Mouse (Mus musculus): ENCODE measurements at regions not wholly inside any gene's neighbourhood (a gene's known extent, or its start where the extent isn't known, plus 50 kb on each side); places are given as distances from the start of the nearest gene placed in this dataset.
"Not testable (repeated sequence)": the region's sequence is repeated elsewhere in the genome, so short reads cannot be mapped to it uniquely, and the experiment has no call there.

GRCm38 (mm10) chr9:14058592-14059227 is 216.2 kb upstream of the Sesn3 start:
- no peaks in the 10 kb centered on the region for H3K27me3 ChIP-seq (ENCODE audit: control insufficient read depth, insufficient read depth, low read length)
- no peaks in the 10 kb centered on the region for H3K4me1 ChIP-seq (replicated peaks; ENCODE audit: control insufficient read depth, insufficient read depth, low read length)
- no peak overlapping the region for H3K27ac ChIP-seq (ENCODE audit: low read depth, low read length)
- 35% methylated on average over 5 of the region's 5 CpGs for WGBS
- no peak overlapping the region for H3K4me2 ChIP-seq (replicated peaks; ENCODE audit: low read depth, low read length)
- no peaks in the 10 kb centered on the region for H3K9me3 ChIP-seq (ENCODE audit: control insufficient read depth, low read length)
- ATAC-seq (ENCODE audit: low FRiP score) (no peak), DNase-seq (ENCODE audit: low spot score) (no peak)
- H3K4me3 ChIP-seq (ENCODE audit: low read depth, low read length): no peak overlapping the region
- H3K36me3 ChIP-seq (ENCODE audit: control insufficient read depth, insufficient read depth, low read length): no peaks in the 10 kb centered on the region
- no peak overlapping the region for H3K9ac ChIP-seq (ENCODE audit: low read depth, low read length)

GRCm38 (mm10) chr9:14059228-14059779 is 215.6 kb upstream of the Sesn3 start:
- no peak for ATAC-seq (ENCODE audit: low FRiP score)
- no peaks in the 10 kb centered on the region for H3K36me3 ChIP-seq (ENCODE audit: control insufficient read depth, insufficient read depth, low read length)
- no peaks in the 10 kb centered on the region for H3K27me3 ChIP-seq (ENCODE audit: control insufficient read depth, insufficient read depth, low read length)
- WGBS: 69% methylated on average over 7 of the region's 7 CpGs
- no peaks in the 10 kb centered on the region for H3K9me3 ChIP-seq (ENCODE audit: control insufficient read depth, low read length)
- H3K4me1 ChIP-seq (replicated peaks; ENCODE audit: control insufficient read depth, insufficient read depth, low read length): no peaks in the 10 kb centered on the region
- H3K9ac ChIP-seq (ENCODE audit: low read depth, low read length): no peak overlapping the region
- no peak overlapping the region for H3K4me2 ChIP-seq (replicated peaks; ENCODE audit: low read depth, low read length)
- no peak overlapping the region for H3K4me3 ChIP-seq (ENCODE audit: low read depth, low read length)
- H3K27ac ChIP-seq (ENCODE audit: low read depth, low read length): no peak overlapping the region
- no peak for DNase-seq (ENCODE audit: low spot score)

GRCm38 (mm10) chr9:14060257-14060656 is 214.6 kb upstream of the Sesn3 start:
- WGBS: 96% methylated on average over 2 of the region's 2 CpGs

GRCm38 (mm10) chr9:14061389-14061788 is 213.5 kb upstream of the Sesn3 start:
- DNase-seq (ENCODE audit: low spot score) (no peak), ATAC-seq (ENCODE audit: low FRiP score) (no peak)
- Histone ChIP-seq H3K9me3 (ENCODE audit: control insufficient read depth, low read length) (no peaks in the 10 kb centered on the region), H3K4me2 (replicated peaks; ENCODE audit: low read depth, low read length) (no peak overlapping the region), H3K4me1 (replicated peaks; ENCODE audit: control insufficient read depth, insufficient read depth, low read length) (no peaks in the 10 kb centered on the region), H3K27ac (ENCODE audit: low read depth, low read length) (no peak overlapping the region), H3K27me3 (ENCODE audit: control insufficient read depth, insufficient read depth, low read length) (no peaks in the 10 kb centered on the region), H3K9ac (ENCODE audit: low read depth, low read length) (no peak overlapping the region), H3K36me3 (ENCODE audit: control insufficient read depth, insufficient read depth, low read length) (no peaks in the 10 kb centered on the region), H3K4me3 (ENCODE audit: low read depth, low read length) (no peak overlapping the region)
- WGBS: 80% methylated on average over 5 of the region's 5 CpGs

More at GRCm38 (mm10) chr9:14060257-14060656, 214.6 kb upstream of the Sesn3 start:
- Histone ChIP-seq H3K27me3 (ENCODE audit: control insufficient read depth, insufficient read depth, low read length) (no peaks in the 10 kb centered on the region), H3K36me3 (ENCODE audit: control insufficient read depth, insufficient read depth, low read length) (no peaks in the 10 kb centered on the region), H3K4me3 (ENCODE audit: low read depth, low read length) (no peak overlapping the region), H3K9ac (ENCODE audit: low read depth, low read length) (no peak overlapping the region), H3K9me3 (ENCODE audit: control insufficient read depth, low read length) (no peaks in the 10 kb centered on the region), H3K4me1 (replicated peaks; ENCODE audit: control insufficient read depth, insufficient read depth, low read length) (no peaks in the 10 kb centered on the region), H3K27ac (ENCODE audit: low read depth, low read length) (no peak overlapping the region), H3K4me2 (replicated peaks; ENCODE audit: low read depth, low read length) (no peak overlapping the region)
- DNase-seq (ENCODE audit: low spot score) (no peak), ATAC-seq (ENCODE audit: low FRiP score) (no peak)

GRCm38 (mm10) chr9:14061840-14062239 is 213.0 kb upstream of the Sesn3 start:
- no peak for ATAC-seq (ENCODE audit: low FRiP score)
- 85% methylated on average over 9 of the region's 9 CpGs for WGBS

GRCm38 (mm10) chr9:14062706-14063105 is 212.2 kb upstream of the Sesn3 start:
- Histone ChIP-seq H3K4me3 (ENCODE audit: low read depth, low read length) (no peak overlapping the region), H3K36me3 (ENCODE audit: control insufficient read depth, insufficient read depth, low read length) (no peaks in the 10 kb centered on the region), H3K4me2 (replicated peaks; ENCODE audit: low read depth, low read length) (no peak overlapping the region), H3K9ac (ENCODE audit: low read depth, low read length) (no peak overlapping the region), H3K27me3 (ENCODE audit: control insufficient read depth, insufficient read depth, low read length) (no peaks in the 10 kb centered on the region), H3K4me1 (replicated peaks; ENCODE audit: control insufficient read depth, insufficient read depth, low read length) (no peaks in the 10 kb centered on the region), H3K27ac (ENCODE audit: low read depth, low read length) (no peak overlapping the region), H3K9me3 (ENCODE audit: control insufficient read depth, low read length) (no peaks in the 10 kb centered on the region)
- ATAC-seq (ENCODE audit: low FRiP score) (no peak), DNase-seq (ENCODE audit: low spot score) (no peak)
- 92% methylated on average over 1 of the region's 1 CpGs for WGBS

More at GRCm38 (mm10) chr9:14061840-14062239, 213.0 kb upstream of the Sesn3 start:
- Histone ChIP-seq H3K27ac (ENCODE audit: low read depth, low read length) (no peak overlapping the region), H3K27me3 (ENCODE audit: control insufficient read depth, insufficient read depth, low read length) (no peaks in the 10 kb centered on the region), H3K4me1 (replicated peaks; ENCODE audit: control insufficient read depth, insufficient read depth, low read length) (no peaks in the 10 kb centered on the region), H3K4me3 (ENCODE audit: low read depth, low read length) (no peak overlapping the region), H3K4me2 (replicated peaks; ENCODE audit: low read depth, low read length) (no peak overlapping the region), H3K36me3 (ENCODE audit: control insufficient read depth, insufficient read depth, low read length) (no peaks in the 10 kb centered on the region), H3K9me3 (ENCODE audit: control insufficient read depth, low read length) (no peaks in the 10 kb centered on the region), H3K9ac (ENCODE audit: low read depth, low read length) (no peak overlapping the region)
- no peak for DNase-seq (ENCODE audit: low spot score)

- not testable (repeated sequence) for H3K4me3 ChIP-seq (ENCODE audit: low read depth, low read length); H3K4me1 ChIP-seq (replicated peaks; ENCODE audit: control insufficient read depth, insufficient read depth, low read length); H3K4me2 ChIP-seq (replicated peaks; ENCODE audit: low read depth, low read length); DNase-seq (ENCODE audit: low spot score); H3K9ac ChIP-seq (ENCODE audit: low read depth, low read length); ATAC-seq (ENCODE audit: low FRiP score); H3K27ac ChIP-seq (ENCODE audit: low read depth, low read length); H3K36me3 ChIP-seq (ENCODE audit: control insufficient read depth, insufficient read depth, low read length); H3K27me3 ChIP-seq (ENCODE audit: control insufficient read depth, insufficient read depth, low read length); H3K9me3 ChIP-seq (ENCODE audit: control insufficient read depth, low read length)
- 94% methylated on average over 7 of the region's 7 CpGs for WGBS
Observed at GRCm38 (mm10) chr9:14066741-14067140, 208.1 kb upstream of the Sesn3 start.

GRCm38 (mm10) chr9:14069076-14069475 is 205.8 kb upstream of the Sesn3 start:
- no peak for DNase-seq (ENCODE audit: low spot score)
- Histone ChIP-seq H3K36me3 (ENCODE audit: control insufficient read depth, insufficient read depth, low read length) (no peaks in the 10 kb centered on the region), H3K4me1 (replicated peaks; ENCODE audit: control insufficient read depth, insufficient read depth, low read length) (no peaks in the 10 kb centered on the region), H3K27ac (ENCODE audit: low read depth, low read length) (no peak overlapping the region), H3K9me3 (ENCODE audit: control insufficient read depth, low read length) (no peaks in the 10 kb centered on the region), H3K27me3 (ENCODE audit: control insufficient read depth, insufficient read depth, low read length) (no peaks in the 10 kb centered on the region), H3K9ac (ENCODE audit: low read depth, low read length) (no peak overlapping the region), H3K4me2 (replicated peaks; ENCODE audit: low read depth, low read length) (no peak overlapping the region), H3K4me3 (ENCODE audit: low read depth, low read length) (no peak overlapping the region)
- no peak for ATAC-seq (ENCODE audit: low FRiP score)
- WGBS: 94% methylated on average over 6 of the region's 6 CpGs

- Histone ChIP-seq H3K4me3 (ENCODE audit: low read depth, low read length) (no peak overlapping the region), H3K4me2 (replicated peaks; ENCODE audit: low read depth, low read length) (no peak overlapping the region), H3K27ac (ENCODE audit: low read depth, low read length) (no peak overlapping the region), H3K9me3 (ENCODE audit: control insufficient read depth, low read length) (no peaks in the 10 kb centered on the region), H3K4me1 (replicated peaks; ENCODE audit: control insufficient read depth, insufficient read depth, low read length) (no peaks in the 10 kb centered on the region), H3K27me3 (ENCODE audit: control insufficient read depth, insufficient read depth, low read length) (no peaks in the 10 kb centered on the region), H3K9ac (ENCODE audit: low read depth, low read length) (no peak overlapping the region), H3K36me3 (ENCODE audit: control insufficient read depth, insufficient read depth, low read length) (no peaks in the 10 kb centered on the region)
- WGBS: 83% methylated on average over 3 of the region's 3 CpGs
- no peak for DNase-seq (ENCODE audit: low spot score)
- ATAC-seq (ENCODE audit: low FRiP score): no peak
Observed at GRCm38 (mm10) chr9:14069770-14070169, 205.1 kb upstream of the Sesn3 start.
